Mouse (Mus musculus) heart, adult 9 months (tissue): ENCODE measurements around the gene Prrg2.

Source experiments
- DNase-seq, 2 experiments: peaks; one replicate each; pipeline ENCODE4 v3.0.0; 2022; ENCODE audit warnings: low spot score in 2 of 2

The Prrg2 gene

GRCm38 (mm10) chr7:45058607-45059571, 3.6 kb downstream of the Prrg2 start:
- DNase-seq: no peak

GRCm38 (mm10) chr7:45056972-45057348, 5.5 kb downstream of the Prrg2 start:
- no peak for DNase-seq

- DNase-seq: no peak
Measured at GRCm38 (mm10) chr7:45056329-45056971, 6.0 kb downstream of the Prrg2 start.

- peak; percentile 97 for DNase-seq
Measured at GRCm38 (mm10) chr7:45053931-45054510, 8.5 kb downstream of the Prrg2 start.

- peak; percentile 83 for DNase-seq
Measured at GRCm38 (mm10) chr7:45053117-45053930, 9.2 kb downstream of the Prrg2 start.

- DNase-seq: no peak
Measured at GRCm38 (mm10) chr7:45052862-45053116, 9.7 kb downstream of the Prrg2 start, which contains the start of gene Prr12. Gene Prr12, minus strand, starts transcription at chr7:45052881.

GRCm38 (mm10) chr7:45052181-45052861, 10.2 kb downstream of the Prrg2 start:
- DNase-seq: peak in 1 of 2 experiments; percentile 51

- no peak for DNase-seq
Measured at GRCm38 (mm10) chr7:45051601-45051974, 10.9 kb downstream of the Prrg2 start.

GRCm38 (mm10) chr7:45050945-45051600, 11.4 kb downstream of the Prrg2 start:
- DNase-seq: peak; percentile 73 to 86

- no peak for DNase-seq
Measured at GRCm38 (mm10) chr7:45048923-45049657, 13.4 kb downstream of the Prrg2 start.

GRCm38 (mm10) chr7:45048001-45048890, 14.2 kb downstream of the Prrg2 start:
- DNase-seq: no peak

- no peak for DNase-seq
Measured at GRCm38 (mm10) chr7:45047491-45047890, 15.0 kb downstream of the Prrg2 start.

- no peak for DNase-seq
Measured at GRCm38 (mm10) chr7:45046853-45047350, 15.6 kb downstream of the Prrg2 start.

- DNase-seq: no peak
Measured at GRCm38 (mm10) chr7:45045741-45046140, 16.7 kb downstream of the Prrg2 start.

GRCm38 (mm10) chr7:45043307-45043706, 19.2 kb downstream of the Prrg2 start:
- DNase-seq: no peak

GRCm38 (mm10) chr7:45040851-45041250, 21.6 kb downstream of the Prrg2 start:
- no peak for DNase-seq

GRCm38 (mm10) chr7:45038411-45038810, 24.1 kb downstream of the Prrg2 start:
- DNase-seq: no peak

GRCm38 (mm10) chr7:45037720-45038361, 24.6 kb downstream of the Prrg2 start:
- DNase-seq: no peak
